Mouse (Mus musculus) neutrophil, adult 5-6 weeks (primary cell): ENCODE results near the gene Prkn. TPM values are rescaled to one million over a fixed set of nuclear protein-coding genes. Genes with fewer than 3 reads are reported as not detected.

Experiments
- ATAC-seq: fragments of 151-379, 151-347 bp; 2 replicates; pipeline ENCODE4 v1.8.0; 2017; ENCODE audit warnings: mild to moderate bottlenecking, moderate TSS enrichment; ENCODE audit not compliant: insufficient number of reproducible peaks, poor library complexity, low FRiP score, severe bottlenecking; ENCODE audit errors: extremely low read depth
- total RNA-seq: library from RNA; stranded (forward); fragments of 200-1000 nt; gene quantifications from 2 replicates; pipeline ENCODE4 v1.2.3, GENCODE M21; 2017

Prkn gene
- total RNA-seq, 1 experiment from 2014 or later: 0.12 TPM

DNA sequence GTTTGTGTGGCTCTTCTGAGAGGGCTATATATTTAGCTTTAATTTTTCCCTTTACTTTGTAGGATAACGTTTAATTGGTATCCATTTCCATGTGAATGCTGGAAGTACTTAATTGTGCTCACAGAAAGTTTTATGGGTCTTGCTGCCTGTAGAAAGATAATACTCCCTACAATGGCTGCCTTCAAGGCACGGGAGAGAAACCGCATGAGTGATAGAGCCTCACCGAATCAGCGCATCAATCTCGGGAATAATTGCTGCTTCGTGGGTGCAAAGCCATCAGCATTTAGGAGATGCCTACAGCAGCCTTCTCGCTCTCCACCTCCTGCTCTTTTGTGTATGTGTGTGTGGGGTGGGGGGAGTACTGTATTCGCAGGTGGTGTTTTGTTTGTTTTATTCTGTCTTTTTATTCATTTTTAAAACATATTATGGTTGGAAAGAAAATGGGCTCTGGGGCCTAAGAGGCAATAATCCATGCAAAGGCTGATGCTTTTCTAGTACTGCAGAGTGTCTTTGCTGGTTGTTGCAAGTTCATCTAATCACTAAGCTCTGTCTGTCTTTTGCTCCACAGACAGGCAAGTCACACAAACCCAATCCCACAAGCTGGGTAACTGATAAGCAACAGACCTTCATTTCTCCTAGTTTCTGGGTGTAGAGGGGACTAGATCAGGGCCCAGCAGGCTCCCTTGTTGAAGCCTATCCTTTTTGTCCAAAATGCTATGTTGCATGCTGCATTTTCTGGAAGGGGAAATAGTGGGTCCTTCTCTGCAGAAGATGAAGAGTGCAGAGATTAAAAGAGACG, 119.1 kb downstream of the Prkn start:
- ATAC-seq: no peak

DNA sequence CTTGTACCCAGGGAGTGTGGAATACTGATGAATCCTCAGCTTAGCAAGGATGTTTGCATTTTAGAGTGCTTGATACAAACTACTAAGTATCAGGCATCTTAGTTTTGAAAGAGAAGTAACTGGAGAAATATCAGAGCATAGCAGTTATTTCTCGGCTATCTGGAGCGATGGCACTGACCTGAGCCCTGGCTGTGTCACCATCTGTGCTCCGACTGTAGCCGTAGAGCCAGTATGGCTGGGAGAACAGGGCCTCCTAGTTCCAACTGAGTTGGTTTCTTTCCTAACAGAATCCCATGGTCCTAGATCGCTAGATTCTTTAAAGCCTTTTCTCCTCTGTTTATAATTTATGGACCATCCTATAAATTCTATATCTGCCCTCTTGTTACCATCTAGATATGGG, 122.0 kb downstream of the Prkn start:
- no peak for ATAC-seq

DNA sequence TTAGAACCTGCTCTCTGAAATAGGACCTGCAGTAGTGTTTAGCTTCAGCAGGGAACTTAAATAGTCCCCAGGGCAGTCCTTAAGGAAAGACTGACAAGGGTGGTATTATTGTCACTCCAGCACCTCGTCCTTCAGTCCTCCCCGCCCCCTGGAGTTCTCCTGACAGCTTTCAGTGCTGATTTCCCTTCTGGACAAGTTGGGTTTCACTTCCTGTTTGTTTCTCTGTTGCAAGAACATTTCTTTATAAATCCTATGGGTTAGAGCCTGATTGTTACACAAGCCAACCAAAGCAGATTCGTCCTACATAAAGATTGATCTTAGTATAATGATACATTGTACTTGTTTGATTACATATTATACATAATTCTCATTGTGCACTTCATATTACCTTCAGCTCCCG, 142.0 kb downstream of the Prkn start:
- ATAC-seq: no peak

DNA sequence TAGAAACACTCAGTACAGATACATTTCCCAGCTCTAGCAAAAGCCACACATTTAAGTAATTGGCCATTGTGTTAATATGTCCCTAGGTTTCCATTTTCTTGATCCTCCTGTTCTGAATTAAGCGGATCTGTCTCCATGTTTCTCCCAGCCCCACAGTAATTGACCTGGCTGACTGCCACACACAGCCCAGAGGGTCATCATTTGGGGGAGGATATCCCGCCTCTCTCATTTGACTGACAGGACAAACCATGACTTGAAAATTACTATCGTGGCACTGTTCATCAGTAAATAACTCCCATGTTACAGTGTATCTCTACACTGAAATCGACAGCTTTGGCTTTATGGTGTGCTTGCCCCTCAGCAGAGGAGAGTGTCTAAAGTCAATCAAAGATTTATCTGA, 146.9 kb downstream of the Prkn start:
- no peak for ATAC-seq

DNA sequence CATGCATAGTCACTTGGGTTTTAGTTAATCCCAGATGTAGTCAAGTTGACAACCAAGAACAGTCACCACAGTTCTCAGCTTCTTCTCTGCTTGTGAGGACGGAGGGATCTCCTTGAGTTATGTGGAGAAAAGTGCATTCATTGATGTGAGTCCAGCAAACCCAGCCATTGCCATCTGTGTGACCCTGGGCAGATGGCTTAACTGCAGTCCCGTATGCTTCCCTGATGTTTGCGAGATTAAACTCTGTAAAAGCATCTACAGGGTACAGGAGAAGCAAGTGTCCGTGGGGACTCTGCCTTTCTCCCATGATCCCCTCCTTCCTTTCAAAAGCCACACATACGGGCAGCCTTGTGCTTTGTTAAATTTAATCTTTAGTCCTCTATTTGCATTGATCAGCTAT, 157.1 kb downstream of the Prkn start:
- no peak for ATAC-seq

DNA sequence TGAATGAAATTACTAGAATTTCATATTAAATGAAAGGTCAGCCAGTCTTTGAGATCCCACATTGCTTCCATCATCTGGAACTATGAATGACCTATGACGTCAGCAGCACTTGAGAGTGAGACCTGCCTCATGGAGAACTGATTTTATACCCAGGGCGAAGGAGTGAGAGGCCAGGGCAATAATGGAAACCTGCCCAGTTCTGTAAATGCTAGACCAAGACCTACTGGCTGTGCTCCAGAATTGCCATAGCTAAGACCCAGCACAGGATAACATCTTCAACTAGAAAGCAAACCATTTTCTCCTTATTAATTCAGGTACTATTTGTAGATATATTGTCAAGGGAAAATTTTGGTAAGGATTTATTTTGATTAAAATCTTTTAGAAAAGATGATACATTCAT, 183.2 kb downstream of the Prkn start:
- no peak for ATAC-seq

DNA sequence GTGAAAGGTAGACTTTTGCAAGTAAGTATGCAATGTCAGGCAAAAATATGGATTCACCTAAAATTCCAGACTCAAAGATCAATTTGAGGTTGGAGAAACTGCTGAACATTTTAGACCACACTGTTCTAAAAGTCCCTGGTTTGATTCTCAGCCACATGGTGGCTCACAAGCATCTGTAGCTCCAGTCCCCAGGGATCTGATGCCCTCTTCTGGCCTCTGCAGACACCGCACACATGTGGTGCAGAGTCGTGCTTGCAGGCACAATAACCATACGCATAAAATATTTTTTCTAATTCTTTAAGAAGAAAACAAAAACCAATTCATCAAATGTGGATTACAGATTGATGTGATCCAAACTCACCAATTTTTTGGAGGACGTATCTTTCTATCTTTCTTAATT, 189.2 kb downstream of the Prkn start:
- ATAC-seq: no peak

DNA sequence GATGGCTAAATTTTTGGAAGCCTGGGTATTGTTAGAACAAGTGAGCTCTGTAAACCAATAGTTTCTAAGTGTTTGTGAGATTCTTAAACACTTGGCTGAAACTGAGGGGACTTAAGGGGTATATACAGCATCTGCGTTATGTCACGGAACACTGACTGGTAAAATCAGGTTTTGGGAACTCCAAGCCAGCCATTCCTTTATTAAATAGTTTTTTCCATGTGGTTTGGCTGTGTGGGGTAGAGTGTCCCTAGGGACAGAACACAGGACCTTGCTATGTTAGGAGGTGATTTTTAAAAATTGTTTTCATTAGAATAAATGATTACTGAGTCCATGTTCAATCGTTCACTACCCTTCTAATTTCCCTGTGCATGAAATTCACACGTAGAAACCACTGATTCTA, 190.8 kb downstream of the Prkn start:
- no peak for ATAC-seq

DNA sequence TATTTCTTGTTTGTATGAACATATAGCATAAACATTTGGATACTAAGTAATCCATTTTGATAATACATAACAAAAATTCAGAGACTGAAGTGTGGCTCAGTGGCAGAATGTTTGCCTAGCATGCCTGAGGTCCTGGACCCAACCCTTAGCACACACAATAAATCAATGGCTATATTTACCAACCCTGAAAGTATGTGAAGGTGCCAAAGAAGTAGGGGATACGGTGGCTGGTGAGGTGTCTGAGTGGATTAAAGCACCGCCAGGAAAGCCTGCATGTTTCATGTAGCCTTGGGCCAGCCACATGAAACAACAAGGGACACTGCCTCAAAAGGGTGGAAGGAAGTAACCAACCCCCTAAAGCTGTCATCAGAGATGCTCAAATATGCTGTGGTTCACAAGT, 192.2 kb downstream of the Prkn start:
- ATAC-seq: no peak

DNA sequence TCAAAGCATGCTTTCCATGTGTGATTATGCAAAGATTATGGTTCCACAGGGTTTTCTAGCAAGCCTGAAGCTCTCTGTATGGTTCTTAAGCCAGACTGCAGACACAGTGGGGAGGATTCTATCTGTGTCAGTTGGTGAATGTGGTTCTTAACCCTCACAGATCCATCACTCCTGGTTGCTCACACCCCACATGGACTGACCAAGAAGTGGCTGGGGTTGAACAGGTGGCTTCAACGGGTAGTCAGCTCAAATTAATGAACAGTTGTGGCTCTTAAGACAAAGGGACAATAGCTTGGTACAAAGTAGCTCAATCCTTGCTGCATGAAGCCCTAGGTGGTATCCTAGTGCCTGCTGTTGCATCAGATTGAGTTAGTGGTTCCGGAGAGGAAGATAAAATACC, 193.4 kb downstream of the Prkn start:
- no peak for ATAC-seq

DNA sequence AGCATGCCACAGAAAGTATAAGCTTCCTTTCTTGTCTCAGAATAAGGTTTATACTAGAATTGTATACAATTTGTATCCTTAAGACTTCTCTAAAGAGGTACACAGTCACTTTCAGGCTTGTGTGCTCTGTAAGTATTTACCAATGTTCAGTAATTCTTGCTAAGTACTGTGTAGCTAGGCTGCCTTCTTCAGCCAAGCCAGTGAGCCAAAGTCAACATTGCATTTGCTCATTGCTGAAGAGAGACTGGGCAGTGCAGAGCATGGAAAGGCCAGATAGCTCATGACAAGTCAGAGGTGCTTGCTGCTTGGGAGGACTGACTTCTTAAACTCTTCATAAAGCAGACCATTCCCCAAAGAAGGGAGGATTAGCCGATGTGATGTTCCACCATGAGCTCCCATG, 198.1 kb downstream of the Prkn start:
- no peak for ATAC-seq

DNA sequence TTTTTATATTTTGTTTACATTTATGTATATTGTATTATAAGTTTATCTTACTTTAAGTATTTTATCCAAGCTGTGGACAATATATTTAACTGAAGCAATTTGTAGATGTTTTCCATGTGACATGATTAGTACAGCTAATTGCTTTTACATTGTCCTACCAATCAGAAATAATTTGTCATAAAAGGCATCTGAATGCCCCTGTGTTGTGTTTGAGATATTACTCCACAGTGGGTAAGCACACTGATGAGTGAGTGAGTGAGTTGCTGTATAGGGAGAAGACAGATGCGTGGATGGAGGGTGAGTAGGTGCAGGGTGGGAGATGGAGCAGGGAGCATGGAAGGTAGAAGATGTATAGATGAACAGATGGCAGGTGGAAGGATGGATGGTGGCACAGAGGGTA, 218.8 kb downstream of the Prkn start:
- no peak for ATAC-seq

DNA sequence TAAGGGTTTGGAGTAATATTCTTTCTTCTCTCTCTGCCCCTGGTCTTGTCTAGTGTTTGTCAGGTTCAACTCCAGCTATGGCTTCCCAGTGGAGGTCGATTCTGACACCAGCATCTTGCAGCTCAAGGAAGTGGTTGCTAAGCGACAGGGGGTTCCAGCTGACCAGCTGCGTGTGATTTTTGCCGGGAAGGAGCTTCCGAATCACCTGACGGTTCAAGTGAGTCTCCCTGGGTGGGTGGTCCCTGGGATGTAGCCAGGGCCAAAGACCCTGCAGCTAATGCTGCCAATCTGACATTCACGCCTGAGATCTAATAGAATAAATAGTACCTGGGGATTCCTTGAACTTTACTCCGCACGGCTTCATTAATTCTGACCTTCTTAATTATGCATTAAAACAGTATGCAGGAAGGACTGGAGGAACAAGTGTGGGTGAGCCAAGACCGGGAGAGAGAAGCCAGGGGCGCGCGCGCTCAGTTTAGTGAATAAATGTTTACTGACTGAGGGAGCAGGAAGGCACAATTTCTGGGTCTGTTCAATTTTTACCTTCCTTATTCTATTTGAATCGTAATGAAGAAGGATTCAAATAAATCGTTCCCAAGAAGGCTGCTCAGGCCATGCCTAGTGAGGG, 227.0 kb downstream of the Prkn start:
- no peak for ATAC-seq

DNA sequence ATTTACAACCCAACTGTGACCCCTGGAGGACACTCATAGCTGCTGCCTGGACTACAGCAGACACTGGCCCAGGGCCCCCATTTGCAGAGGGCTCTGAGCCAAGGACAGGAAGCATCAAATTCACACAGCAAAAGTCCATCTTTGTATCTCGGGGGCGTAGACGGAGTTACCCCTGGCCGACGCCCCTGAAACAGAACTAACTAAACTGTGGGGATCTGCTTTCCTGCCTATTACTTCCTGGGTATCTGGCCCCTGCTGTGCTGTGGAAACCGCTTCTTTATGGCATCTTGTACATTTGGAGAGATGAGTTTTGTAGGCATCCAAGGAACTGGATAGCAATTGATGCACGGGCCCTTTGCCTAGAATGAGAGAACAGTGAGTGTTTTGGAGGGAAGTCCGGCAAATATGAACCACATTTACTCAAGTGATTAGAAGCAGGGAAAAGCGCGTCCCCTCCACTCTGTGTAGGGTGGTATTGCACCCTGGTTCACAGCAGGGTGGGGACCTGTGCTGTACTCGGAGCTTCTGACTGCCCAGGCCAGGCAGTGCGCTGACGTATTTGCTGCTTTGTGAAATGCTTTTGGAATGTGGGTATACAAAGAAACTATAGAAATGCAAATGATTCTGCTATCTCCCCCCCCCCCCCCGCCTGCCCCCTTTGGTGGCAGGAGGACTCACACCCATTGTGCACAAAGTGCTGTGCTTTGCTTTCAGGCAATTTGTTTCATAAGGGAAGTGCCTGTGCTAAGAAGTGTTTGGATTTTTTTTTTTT, 227.7 kb downstream of the Prkn start:
- no peak for ATAC-seq

DNA sequence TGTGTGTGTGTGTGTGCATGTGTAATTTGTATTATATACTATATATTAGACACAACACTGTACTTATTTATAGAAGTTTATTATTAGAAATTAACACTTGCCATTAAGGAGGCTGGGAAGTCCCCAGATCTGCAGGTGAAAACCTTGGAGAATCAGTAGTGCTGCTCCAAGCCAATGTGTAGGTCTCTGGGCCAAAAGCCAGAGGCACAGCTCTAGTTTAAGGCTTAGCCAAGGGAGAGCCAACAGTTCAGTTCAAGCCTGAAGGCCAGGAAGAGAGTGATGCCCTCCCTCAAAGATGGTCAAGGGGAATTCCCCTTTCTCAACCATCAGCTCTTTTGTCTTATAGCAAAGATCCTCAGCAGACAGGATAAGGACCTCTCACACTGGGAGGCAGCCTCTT, 230.8 kb downstream of the Prkn start:
- no peak for ATAC-seq

DNA sequence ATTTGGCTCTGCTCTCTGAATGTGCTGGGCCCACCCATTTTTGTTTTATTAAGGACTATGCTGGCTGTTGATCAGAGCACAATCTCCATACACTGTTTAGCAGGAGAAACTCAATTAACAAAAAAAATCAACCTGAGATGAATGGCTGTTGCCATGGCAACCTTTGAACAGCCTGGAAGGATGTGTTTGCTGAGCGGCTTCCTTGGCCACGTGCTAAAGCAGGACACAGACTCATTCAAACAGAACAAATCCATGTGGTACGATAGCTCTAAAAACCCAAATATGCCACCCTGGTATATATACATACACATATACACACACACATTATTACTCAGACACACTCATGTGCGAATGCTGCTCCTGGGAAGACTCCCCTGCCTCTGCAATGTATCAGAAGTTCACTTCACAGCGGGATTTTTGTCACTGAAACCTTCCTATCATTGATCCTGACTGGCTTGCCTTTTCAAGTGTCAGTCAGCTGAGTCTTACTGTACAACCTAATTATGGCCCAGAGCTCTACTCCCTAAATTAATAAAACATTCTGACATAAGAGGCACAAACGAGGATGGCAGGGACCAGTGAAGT, 236.2 kb downstream of the Prkn start:
- ATAC-seq: no peak

DNA sequence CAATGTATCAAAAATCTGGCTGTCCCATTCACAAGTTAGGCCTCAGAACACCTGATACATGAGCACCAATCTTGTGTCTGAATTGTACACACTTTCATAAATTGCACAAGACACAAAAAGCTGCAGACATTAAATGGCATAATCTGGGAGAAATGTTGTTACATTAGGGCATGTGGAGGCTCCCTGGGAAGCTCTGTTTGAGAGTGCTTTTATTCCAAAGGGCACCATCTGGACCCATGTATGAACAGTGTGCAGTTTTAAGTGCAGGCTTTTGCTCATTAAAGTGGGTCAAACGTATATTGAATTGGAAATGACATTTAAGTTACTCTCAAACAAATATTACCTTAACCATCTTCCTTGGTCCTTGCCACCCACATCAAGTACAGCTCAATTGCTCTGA, 246.3 kb downstream of the Prkn start:
- ATAC-seq: no peak

DNA sequence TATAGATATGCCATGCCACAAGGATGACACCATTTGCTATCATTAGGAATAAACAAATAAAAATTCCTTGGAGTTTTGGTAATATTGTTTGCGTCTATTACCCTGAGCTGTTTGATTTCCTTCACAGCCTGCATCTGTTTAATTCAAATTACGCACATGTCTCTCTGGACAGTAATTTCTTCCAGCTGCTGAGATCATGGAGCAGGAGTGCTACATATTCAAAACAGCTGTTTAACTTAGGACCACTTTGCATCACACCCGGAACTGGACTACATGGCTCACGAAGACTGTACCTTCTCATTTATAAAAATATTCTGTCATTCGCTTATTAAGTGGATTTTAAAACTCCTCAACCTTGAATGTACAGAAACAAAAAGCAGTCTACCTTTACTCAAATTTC, 246.9 kb downstream of the Prkn start:
- ATAC-seq: no peak

DNA sequence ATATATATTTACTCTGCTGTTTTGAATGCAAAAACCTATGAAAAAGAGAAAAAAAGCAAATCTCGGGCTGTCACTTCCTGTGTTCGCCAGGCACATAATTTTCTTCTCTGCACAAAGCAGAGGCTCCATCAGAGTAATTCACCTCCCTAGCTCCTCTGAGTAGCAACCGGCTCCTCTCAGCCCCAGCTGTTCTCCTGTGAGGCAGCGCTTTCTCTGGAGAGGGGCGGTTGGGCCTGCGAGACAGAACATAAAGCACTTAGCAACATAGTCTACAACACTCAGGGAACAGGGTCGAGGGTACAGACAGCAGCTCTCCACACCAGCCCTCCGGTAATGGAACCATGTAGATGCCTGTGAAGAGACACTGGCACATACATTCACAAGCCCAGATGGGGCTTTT, 247.6 kb downstream of the Prkn start:
- ATAC-seq: no peak

DNA sequence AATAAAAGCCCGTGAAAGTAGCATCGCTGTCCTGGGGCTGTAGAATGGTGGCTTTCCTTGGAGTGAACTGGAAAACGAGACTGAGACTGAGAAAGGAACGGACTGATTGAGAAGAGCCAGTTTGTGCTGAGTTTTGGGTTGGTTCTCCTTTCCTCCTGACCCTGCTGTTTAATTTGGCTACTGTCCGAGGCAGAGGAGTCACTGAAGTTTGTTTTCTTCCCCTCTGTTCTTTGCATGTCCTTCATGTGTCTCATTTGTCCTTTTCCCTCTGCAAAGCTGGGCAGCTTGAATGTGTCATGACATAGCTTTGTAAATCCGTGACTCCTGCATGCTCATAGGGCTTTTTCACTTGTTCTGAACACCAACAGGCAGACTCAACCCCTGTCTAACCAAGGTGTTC, 249.2 kb downstream of the Prkn start:
- no peak for ATAC-seq
